Mouse (Mus musculus) layer of hippocampus, postnatal 10 days (tissue): ENCODE results near the gene H2-T23. TPM values are rescaled to one million over a fixed set of nuclear protein-coding genes. Genes with fewer than 3 reads are reported as not detected.

Experiments used
- DNase-seq, 2 experiments: peaks; one replicate each; pipeline ENCODE4 v3.0.0; 2021; ENCODE audit warnings: low spot score in 2 of 2
- total RNA-seq, 2 experiments: library from RNA; stranded (reverse); gene quantifications; 2 replicates each; pipeline ENCODE4 v1.2.3; 2021

Gene H2-T23
- total RNA-seq, 2 experiments from 2014 or later: 2.4 to 2.9 TPM

DNA sequence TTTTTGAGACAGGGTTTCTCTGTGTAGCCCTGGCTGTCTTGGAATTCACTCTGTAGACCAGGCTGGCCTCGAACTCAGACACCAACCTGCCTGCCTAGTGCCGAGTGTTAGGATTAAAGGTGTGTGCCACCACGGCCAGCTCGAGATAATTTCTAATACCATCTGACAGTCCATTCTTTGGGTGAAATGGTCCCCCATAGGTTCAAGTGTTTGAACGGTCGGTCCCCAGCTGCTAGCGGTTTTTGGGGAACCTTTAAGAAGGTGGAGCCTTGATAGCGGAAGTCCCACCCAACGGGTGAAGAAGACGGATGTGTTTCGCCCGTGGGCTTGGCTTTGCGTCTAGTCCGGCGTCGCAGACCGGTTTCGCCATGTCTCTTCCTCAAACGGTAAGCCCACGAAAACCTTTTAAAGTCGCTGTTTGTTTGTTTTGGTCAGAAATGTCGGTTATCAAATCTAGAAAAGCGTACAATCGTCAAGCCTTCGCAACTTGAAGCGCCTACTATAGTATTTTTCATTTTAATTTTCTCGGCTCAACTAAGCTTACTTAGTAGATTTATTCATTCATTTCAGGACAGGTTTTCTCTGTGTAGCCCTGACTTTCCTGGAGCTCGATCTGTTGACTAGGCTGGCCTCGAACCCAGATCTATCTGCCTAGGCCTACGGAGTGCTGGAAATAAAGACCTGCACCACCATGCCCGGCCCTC lies 38.3 kb downstream of the H2-T23 start:
- peak; percentile 74 to 80 for DNase-seq

- DNase-seq: peak; percentile 81 to 82
Observed at GRCm38 (mm10) chr17:35993675-35994074, 39.0 kb downstream of the H2-T23 start.

- no peak for DNase-seq
Observed at GRCm38 (mm10) chr17:35991781-35992180, 40.9 kb downstream of the H2-T23 start.

DNA sequence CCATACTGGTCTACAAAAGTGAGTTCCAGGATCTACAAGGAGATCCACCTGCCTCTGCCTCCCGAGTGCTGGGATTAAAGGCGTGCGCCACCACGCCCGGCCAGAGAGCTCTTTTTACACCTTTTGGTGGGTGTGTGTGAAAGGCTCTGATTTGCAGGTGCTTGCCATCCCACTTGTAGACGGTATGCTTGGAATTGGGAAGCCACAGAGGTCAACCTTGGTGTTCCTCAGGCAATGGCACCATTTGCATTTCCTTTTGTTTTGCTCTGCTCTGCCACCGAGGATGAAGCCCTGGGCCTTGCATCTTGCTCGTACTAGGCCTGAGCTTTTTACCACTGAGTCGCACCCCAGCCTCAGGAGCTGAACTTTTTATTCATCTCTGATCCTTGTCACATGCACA lies 50.9 kb downstream of the H2-T23 start:
- no peak for DNase-seq

DNA sequence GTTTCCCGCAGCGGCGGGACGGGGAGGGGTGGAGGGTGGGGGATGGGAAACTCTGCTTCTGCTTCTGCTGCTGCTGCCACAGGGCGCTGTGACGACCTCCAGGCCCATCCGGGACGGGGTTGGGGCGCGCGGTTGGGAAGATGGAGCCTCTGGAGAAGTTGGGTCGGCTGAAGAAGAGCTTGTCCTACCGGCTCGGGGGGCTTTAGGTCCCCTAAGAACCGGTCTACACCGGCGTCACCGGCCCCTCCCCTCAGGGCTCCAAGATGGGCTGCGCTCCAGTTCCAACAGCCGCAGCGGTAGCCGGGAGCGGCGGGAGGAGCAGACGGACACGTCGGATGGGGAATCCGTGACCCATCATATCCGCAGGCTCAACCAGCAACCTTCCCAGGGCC lies 52.3 kb downstream of the H2-T23 start:
- DNase-seq: peak; percentile 62 to 68

Other genes with a start within 250 kb of the H2-T23 start
- gene Ier3, start 211.2 kb downstream of the H2-T23 start, total RNA-seq: 1 to 10 TPM; 4.3 to 4.6 TPM
- 100 to 1,000 TPM; 163 to 172 TPM for gene Flot1, start 209.6 kb downstream of the H2-T23 start, total RNA-seq
- gene Tubb5, start 194.5 kb downstream of the H2-T23 start, total RNA-seq: 1,000 to 10,000 TPM; 1,119 to 1,208 TPM
- 10 to 100 TPM; 15.8 to 16.2 TPM for gene Mdc1, start 191.3 kb downstream of the H2-T23 start, total RNA-seq
- 1 to 10 TPM; 5.2 to 5.7 TPM for gene Nrm, start 171.5 kb downstream of the H2-T23 start, total RNA-seq
- 10 to 100 TPM; 15.6 to 16.3 TPM for gene Ppp1r18, start 167.3 kb downstream of the H2-T23 start, total RNA-seq
- 10 to 100 TPM; 26.1 to 36.5 TPM for gene Dhx16, start 153.0 kb downstream of the H2-T23 start, total RNA-seq
- 10 to 100 TPM; 69.4 to 77.2 TPM for gene 2310061I04Rik, start 135.4 kb downstream of the H2-T23 start, total RNA-seq
- 100 to 1,000 TPM; 132 to 133 TPM for gene Atat1, start 122.8 kb downstream of the H2-T23 start, total RNA-seq
- 10 to 100 TPM; 49.1 to 50.2 TPM for gene Mrps18b, start 116.5 kb downstream of the H2-T23 start, total RNA-seq
- 10 to 100 TPM; 66.2 to 67.3 TPM for gene Ppp1r10, start 116.4 kb downstream of the H2-T23 start, total RNA-seq
- 10 to 100 TPM; 86.2 to 86.6 TPM for gene Abcf1, start 63.1 kb downstream of the H2-T23 start, total RNA-seq
- 100 to 1,000 TPM; 123 to 128 TPM for gene Gnl1, start 53.0 kb downstream of the H2-T23 start, total RNA-seq
- gene Prr3, start 52.6 kb downstream of the H2-T23 start, total RNA-seq: 10 to 100 TPM; 72.1 to 79.2 TPM
- gene H2-T24, start 12.3 kb downstream of the H2-T23 start, total RNA-seq: under 1 TPM; 0.54 to 0.80 TPM
- gene H2-T22, start 9.9 kb upstream of the H2-T23 start, total RNA-seq: 1 to 10 TPM; 8.2 to 9.0 TPM
- gene Gm6034, start 10.1 kb upstream of the H2-T23 start, total RNA-seq: not detected
- under 1 TPM; 0.30 to 0.65 TPM for gene Gm11127, start 25.5 kb upstream of the H2-T23 start, total RNA-seq
- not detected for gene Gm19684, start 88.8 kb upstream of the H2-T23 start, total RNA-seq
- not detected for gene Gm7030, start 96.6 kb upstream of the H2-T23 start, total RNA-seq
- gene Gm8909, start 135.7 kb upstream of the H2-T23 start, total RNA-seq: not detected
- not detected for gene H2-T3, start 157.4 kb upstream of the H2-T23 start, total RNA-seq
- 10 to 100 TPM; 42.6 to 43.6 TPM for gene Rpp21, start 225.2 kb upstream of the H2-T23 start, total RNA-seq
- gene Trim39, start 239.4 kb upstream of the H2-T23 start, total RNA-seq: 10 to 100 TPM; 21.1 to 23.9 TPM